Mouse (Mus musculus): ENCODE measurements around the gene Edn3. TPM values are rescaled to one million over a fixed set of nuclear protein-coding genes. Genes with fewer than 3 reads are reported as not detected.
A peak's percentile ranks its signal among the peaks of the same experiment; 100 is the strongest.

Gene Edn3
- 16.0 and 17.1 TPM in 2 replicates for polyA plus RNA-seq (2015; fragmentation: Nextera tagmentation; extraction: Ambion mirVana)

DNA sequence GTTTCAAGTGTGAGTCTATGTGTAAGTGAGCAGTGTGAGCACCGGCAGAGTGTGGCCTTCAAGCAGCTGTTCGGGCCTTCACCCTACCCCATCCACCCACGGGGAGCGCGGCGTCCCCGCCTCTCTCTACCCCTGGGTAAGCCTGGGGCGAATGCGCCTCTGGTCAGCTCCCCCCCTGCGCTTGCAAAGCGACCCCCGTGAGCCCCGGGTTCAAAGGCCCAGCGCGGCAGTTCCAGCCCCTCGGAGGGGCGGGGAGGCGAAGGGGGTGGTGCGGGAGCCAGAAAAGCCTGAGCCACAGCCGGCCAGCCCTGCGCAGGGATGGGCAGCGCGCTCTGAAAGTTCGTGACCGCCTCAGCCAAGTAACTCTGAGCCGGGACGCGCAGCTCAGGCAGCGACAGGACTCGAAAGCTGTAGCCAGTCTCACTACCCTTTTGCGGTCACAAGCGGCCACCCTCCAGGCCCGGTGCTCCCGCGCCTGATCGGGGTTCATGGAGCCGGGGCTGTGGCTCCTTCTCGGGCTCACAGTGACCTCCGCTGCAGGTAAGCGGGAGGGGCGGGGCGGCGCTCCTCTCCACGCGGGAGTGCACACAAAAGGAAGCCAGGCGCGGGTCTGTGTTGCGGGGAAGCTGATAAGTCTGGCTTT, at the start of gene Edn3:
Edn3 (plus strand) TSS at position 141 of the 643 bp plus-strand sequence.
- peak; percentile 66 for ATAC-seq (ENCODE audit: insufficient read depth, low FRiP score, low read depth)
- Histone ChIP-seq H3K4me2 (peak within 1 kb of the TSS; percentile 95), H3K36me3 (no peaks in the 10 kb centered on the region), H3K4me3 (replicated peaks) (peak within 1 kb of the TSS; percentile 60), H3K4me1 (peaks cover 13% of the 10 kb centered on the region; the same call in 1 of the 2 replicates), H3K27ac (peak within 1 kb of the TSS; percentile 54), H3K9ac (peak within 1 kb of the TSS; percentile 17), H3K9me3 (no peaks in the 10 kb centered on the region), H3K27me3 (replicated peaks) (no peaks in the 10 kb centered on the region)
- under 1% methylated on average over 48 of the region's 48 CpGs for WGBS

DNA sequence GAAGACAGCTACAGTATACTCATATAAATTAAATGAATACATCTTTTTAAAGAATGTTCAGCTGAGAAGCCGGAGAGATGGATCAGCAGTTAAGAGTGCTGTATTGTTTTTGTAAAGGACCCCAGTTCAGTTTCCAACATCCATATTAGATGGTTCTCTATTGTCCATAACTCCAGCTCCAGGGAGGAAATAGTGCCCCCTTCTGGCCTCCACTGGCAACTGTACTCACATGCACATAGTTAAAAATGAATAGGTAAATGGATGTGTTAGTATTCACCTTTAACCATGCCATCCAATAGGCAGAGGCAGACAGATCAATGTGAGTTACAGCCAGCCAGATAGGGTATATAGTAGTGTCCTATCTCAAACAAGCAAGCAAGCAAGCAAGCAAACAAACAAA, 48.4 kb upstream of the Edn3 start:
- Histone ChIP-seq H3K9me3 (no peaks in the 10 kb centered on the region), H3K36me3 (no peaks in the 10 kb centered on the region), H3K4me2 (no peak overlapping the region), H3K4me3 (replicated peaks) (no peak overlapping the region), H3K27ac (no peak overlapping the region), H3K4me1 (no peaks in the 10 kb centered on the region), H3K27me3 (replicated peaks) (no peaks in the 10 kb centered on the region), H3K9ac (no peak overlapping the region)
- 97% methylated on average over 1 of the region's 1 CpGs for WGBS
- ATAC-seq (ENCODE audit: insufficient read depth, low FRiP score, low read depth): no peak

DNA sequence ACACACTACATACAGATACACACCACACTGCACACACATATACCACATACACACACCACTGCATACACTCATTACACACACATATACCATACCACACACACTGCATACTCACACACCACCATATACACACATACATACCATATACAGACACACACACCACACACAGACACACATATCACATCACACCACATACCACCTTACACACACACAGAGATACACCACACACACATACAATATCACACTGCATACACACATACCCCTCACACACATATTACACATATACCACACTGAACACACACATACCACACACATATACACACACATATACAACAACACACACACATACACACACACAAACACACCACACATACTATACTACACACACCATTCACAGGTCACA, 44.5 kb upstream of the Edn3 start:
- ATAC-seq (ENCODE audit: insufficient read depth, low FRiP score, low read depth): no peak
- H3K27me3 ChIP-seq (replicated peaks): no peaks in the 10 kb centered on the region
- H3K4me1 ChIP-seq: no peaks in the 10 kb centered on the region
- no peaks in the 10 kb centered on the region for H3K36me3 ChIP-seq
- no peak overlapping the region for H3K4me2 ChIP-seq
- H3K9me3 ChIP-seq: no peaks in the 10 kb centered on the region
- H3K9ac ChIP-seq: no peak overlapping the region
- H3K4me3 ChIP-seq (replicated peaks): no peak overlapping the region
- H3K27ac ChIP-seq: no peak overlapping the region

DNA sequence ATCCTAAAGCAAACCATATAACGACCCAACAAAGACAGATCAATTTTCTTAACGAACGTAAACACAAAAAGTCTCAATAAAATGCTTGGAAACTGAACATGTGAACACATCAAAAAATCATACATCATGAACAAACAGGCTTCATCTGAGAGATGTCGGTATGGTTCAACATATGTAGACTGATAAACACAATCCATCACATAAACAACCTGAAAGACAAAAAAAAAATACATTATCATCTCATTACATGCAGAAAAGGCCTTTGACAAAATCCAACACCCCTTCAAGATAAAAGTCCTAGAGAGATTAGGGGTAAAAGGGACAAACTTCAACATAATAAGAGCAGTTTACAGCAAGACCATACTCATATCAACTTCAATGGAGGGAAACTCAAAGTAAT, 42.6 kb upstream of the Edn3 start:
- 87% methylated on average over 4 of the region's 4 CpGs for WGBS
- Histone ChIP-seq H3K4me1 (no peaks in the 10 kb centered on the region), H3K4me3 (replicated peaks) (no peak overlapping the region), H3K27me3 (replicated peaks) (no peaks in the 10 kb centered on the region), H3K9ac (no peak overlapping the region), H3K36me3 (no peaks in the 10 kb centered on the region), H3K4me2 (no peak overlapping the region), H3K27ac (no peak overlapping the region), H3K9me3 (no peaks in the 10 kb centered on the region)
- ATAC-seq (ENCODE audit: insufficient read depth, low FRiP score, low read depth): no peak

DNA sequence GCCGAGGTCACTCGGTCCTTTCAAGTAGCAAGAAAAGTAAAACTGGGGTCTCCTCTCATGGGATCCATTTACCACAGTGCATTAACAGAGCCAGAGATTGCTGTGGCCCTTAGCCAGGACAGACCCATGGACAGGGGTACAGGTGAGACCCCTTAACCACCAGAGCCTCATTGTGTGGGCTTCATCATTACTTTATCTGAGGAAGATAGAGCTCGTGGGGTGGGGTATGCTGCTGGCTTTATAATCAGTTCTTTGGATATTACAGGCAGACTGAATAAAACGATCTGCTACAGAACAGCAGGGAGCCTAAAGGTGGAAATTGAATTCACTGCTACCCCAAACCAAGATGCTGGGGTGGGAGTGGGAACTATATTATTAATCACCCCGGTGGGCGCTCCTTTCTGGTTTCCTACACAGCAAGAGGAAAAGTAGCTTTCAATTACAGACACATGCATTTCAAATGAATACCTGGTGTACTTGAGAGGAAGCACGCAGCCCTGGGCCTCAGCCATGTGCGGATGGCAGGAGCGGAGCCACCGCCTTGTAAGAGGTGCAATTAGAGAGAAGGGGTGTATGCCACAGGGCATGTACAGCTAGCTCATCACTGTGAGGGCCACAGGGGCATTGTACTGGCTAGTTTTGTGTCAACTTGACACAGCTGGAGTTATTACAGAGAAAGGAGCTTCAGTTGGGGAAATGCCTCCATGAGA, 33.1 kb upstream of the Edn3 start:
- Histone ChIP-seq H3K27me3 (replicated peaks) (no peaks in the 10 kb centered on the region), H3K9ac (no peak overlapping the region), H3K4me3 (replicated peaks) (no peak overlapping the region), H3K9me3 (no peaks in the 10 kb centered on the region), H3K4me2 (no peak overlapping the region), H3K4me1 (no peaks in the 10 kb centered on the region), H3K36me3 (no peaks in the 10 kb centered on the region), H3K27ac (no peak overlapping the region)
- WGBS: 89% methylated on average over 10 of the region's 10 CpGs
- no peak for ATAC-seq (ENCODE audit: insufficient read depth, low FRiP score, low read depth)

DNA sequence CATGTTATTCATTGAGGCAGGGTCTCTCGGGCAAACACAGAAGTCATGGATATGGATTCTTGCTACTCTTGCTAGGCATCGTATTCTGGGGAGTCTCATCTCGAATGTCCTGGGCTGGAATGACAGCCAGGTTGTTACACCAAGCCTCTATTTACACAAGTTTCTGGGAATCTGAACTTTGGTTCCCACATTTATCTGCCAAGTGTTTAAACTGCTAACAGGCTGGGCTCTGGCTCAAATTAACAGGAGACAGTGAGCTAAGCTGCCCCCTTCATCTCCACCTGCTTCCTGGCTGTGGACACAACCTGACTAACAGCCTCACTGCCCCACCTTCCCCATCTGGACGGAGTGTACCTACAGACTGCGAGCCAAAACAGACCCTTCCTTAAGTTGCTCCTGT, 28.5 kb upstream of the Edn3 start:
- no peak for ATAC-seq (ENCODE audit: insufficient read depth, low FRiP score, low read depth)
- H3K36me3 ChIP-seq: no peaks in the 10 kb centered on the region
- H3K27ac ChIP-seq: no peak overlapping the region
- no peaks in the 10 kb centered on the region for H3K27me3 ChIP-seq (replicated peaks)
- no peak overlapping the region for H3K4me2 ChIP-seq
- H3K9me3 ChIP-seq: no peaks in the 10 kb centered on the region
- no peaks in the 10 kb centered on the region for H3K4me1 ChIP-seq
- H3K4me3 ChIP-seq (replicated peaks): no peak overlapping the region
- no peak overlapping the region for H3K9ac ChIP-seq
- WGBS: 61% methylated on average over 5 of the region's 5 CpGs

DNA sequence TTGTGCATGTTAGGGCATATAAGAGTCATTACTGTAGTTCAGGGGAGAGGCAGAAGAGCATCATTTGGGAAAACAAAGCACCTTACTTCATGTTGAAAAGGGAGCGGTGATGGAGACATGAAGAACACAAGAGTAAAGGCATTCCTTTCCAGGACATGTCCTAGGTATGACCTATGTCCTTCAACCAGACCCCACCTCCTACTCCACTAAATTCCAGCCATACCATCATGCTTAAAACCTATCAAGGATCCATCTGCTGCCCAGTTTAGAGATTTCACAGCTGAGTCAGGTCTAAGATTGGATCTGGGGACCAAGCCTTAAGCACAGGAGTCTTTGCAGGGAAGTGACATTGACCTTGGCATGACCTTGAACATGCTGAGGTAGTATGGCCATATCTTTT, 25.1 kb upstream of the Edn3 start:
- 94% methylated on average over 1 of the region's 1 CpGs for WGBS
- Histone ChIP-seq H3K9ac (no peak overlapping the region), H3K36me3 (no peaks in the 10 kb centered on the region), H3K4me3 (replicated peaks) (no peak overlapping the region), H3K4me1 (no peaks in the 10 kb centered on the region), H3K9me3 (no peaks in the 10 kb centered on the region), H3K27ac (no peak overlapping the region), H3K4me2 (no peak overlapping the region), H3K27me3 (replicated peaks) (no peaks in the 10 kb centered on the region)
- ATAC-seq (ENCODE audit: insufficient read depth, low FRiP score, low read depth): no peak

DNA sequence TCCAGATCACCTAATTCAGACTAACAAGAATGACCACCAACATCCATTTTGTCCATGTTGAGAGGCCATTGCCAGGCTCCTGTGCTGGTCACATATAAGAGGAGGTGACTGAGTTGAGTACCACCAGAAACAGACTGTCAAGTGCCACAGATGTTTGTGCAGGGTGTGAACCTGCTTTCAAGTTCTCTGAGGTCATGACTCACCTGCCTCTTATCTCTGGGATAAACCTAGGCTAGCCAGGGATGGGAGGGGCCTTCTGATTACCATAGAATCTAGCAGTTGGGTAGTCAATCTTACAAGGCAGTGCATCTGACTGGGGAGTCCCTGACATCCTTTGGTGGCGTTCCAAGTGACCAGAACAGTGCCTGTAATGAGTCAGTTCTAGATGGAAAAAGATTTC, 13.2 kb upstream of the Edn3 start:
- Histone ChIP-seq H3K27me3 (replicated peaks) (no peaks in the 10 kb centered on the region), H3K4me2 (no peak overlapping the region), H3K27ac (no peak overlapping the region), H3K9me3 (no peaks in the 10 kb centered on the region), H3K9ac (no peak overlapping the region), H3K4me1 (no peaks in the 10 kb centered on the region), H3K36me3 (no peaks in the 10 kb centered on the region), H3K4me3 (replicated peaks) (no peak overlapping the region)
- WGBS: 67% methylated on average over 1 of the region's 1 CpGs
- ATAC-seq (ENCODE audit: insufficient read depth, low FRiP score, low read depth): peak; percentile 72

DNA sequence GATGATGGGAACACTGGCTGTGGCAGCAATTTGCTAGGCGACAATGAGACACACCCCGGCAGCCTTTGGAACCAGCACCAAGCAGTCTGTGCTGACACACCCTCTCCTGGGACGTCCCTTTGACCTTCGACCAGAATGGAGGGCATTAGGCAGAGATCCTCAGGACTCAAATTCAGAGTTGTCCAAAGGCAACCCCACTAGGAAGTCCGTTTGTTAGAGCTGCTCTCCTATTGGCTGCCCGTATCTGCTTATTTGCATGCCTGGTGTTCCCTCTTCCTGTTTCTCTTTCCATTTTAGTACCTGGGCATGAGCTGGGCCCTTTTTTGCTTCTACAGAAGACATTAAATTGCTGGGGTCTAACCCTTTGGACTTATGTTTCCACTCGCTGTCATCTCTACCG, 12.0 kb upstream of the Edn3 start:
- H3K4me2 ChIP-seq: no peak overlapping the region
- H3K27ac ChIP-seq: no peak overlapping the region
- H3K4me3 ChIP-seq (replicated peaks): no peak overlapping the region
- H3K9ac ChIP-seq: no peak overlapping the region
- H3K27me3 ChIP-seq (replicated peaks): no peaks in the 10 kb centered on the region
- ATAC-seq (ENCODE audit: insufficient read depth, low FRiP score, low read depth): 0 out of 2 replicates have a peak, but pooled peaks have one; percentile 54
- no peaks in the 10 kb centered on the region for H3K36me3 ChIP-seq
- 0 out of 2 replicates have a peak, but pooled peaks cover 2% of the 10 kb centered on the region for H3K4me1 ChIP-seq
- no peaks in the 10 kb centered on the region for H3K9me3 ChIP-seq
- 64% methylated on average over 8 of the region's 8 CpGs for WGBS

DNA sequence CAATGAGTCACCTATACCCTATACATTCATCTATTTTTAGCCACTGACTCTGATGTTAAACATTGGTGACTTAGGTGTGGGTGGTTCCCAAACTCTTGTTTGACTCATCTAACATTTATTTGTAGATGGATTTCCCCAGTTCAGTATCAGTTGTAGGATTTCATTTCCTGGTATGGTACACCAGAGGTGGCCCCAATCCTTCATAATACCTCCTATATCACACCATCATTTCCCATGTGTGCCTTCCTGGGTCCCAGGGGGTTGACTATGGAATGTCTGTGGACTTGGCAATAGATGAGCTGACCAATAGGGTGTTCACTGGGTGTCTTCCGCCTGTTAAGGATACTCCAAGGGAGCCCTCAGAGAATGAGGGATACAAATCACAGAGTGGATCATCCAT, 7.2 kb upstream of the Edn3 start:
- Histone ChIP-seq H3K27me3 (replicated peaks) (no peaks in the 10 kb centered on the region), H3K27ac (no peak overlapping the region), H3K36me3 (no peaks in the 10 kb centered on the region), H3K4me2 (no peak overlapping the region), H3K9ac (no peak overlapping the region), H3K4me1 (0 out of 2 replicates have a peak, but pooled peaks cover 3% of the 10 kb centered on the region), H3K9me3 (no peaks in the 10 kb centered on the region), H3K4me3 (replicated peaks) (no peak overlapping the region)
- WGBS: 92% methylated on average over 1 of the region's 1 CpGs
- no peak for ATAC-seq (ENCODE audit: insufficient read depth, low FRiP score, low read depth)

DNA sequence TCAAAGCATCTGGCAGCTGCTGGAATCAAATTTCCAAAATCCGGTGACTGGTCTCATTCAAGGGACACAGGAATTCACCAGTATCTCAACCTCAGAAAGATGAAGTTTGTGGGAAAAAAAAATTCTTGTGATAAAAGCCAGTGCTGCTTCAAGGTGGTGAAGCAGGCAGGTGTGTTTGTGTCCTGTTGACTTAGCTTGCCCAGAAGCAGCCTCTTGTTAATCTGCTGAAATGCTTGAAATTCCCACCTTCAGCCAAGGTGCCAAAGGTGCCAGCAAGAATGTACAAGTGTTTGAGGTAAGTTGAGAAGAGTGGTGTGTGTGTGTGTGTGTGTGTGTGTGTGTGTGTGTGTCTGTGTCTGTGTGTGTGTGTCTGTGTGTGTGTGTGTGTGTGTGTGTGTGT, 6.2 kb upstream of the Edn3 start:
- no peak overlapping the region for H3K27ac ChIP-seq
- 0 out of 2 replicates have a peak, but pooled peaks cover 3% of the 10 kb centered on the region for H3K4me1 ChIP-seq

DNA sequence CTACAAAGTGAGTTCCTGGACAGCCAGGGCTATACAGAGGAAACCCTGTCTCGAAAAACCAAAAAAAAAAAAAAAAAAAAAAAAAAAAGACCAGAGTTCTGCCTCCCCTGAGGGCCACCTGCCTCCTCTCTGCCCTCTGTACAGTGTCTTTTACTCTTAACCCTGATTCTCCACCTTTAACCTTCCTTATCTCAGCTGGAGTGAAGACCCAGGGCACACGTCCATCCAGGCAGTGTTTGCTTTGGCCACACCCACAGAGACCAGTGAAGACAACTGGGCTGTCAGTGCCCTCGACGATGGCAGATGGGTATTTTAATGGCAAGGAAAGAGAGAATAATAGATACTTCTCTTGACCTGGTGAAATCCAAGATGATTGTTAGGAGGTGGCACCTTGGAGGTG, 1.2 kb upstream of the Edn3 start:
- no peaks in the 10 kb centered on the region for H3K27me3 ChIP-seq (replicated peaks)
- no peak for ATAC-seq (ENCODE audit: insufficient read depth, low FRiP score, low read depth)
- no peak overlapping the region for H3K4me3 ChIP-seq (replicated peaks)
- no peaks in the 10 kb centered on the region for H3K9me3 ChIP-seq
- 60% methylated on average over 4 of the region's 4 CpGs for WGBS
- H3K4me1 ChIP-seq: peaks cover 13% of the 10 kb centered on the region; the same call in 1 of the 2 replicates
- no peak overlapping the region for H3K27ac ChIP-seq
- no peak overlapping the region for H3K9ac ChIP-seq
- no peak overlapping the region for H3K4me2 ChIP-seq
- no peaks in the 10 kb centered on the region for H3K36me3 ChIP-seq

More for the DNA sequence above, 6.2 kb upstream of the Edn3 start:
- Histone ChIP-seq H3K9ac (no peak overlapping the region), H3K4me3 (replicated peaks) (no peak overlapping the region), H3K36me3 (no peaks in the 10 kb centered on the region), H3K9me3 (no peaks in the 10 kb centered on the region), H3K4me2 (no peak overlapping the region), H3K27me3 (replicated peaks) (no peaks in the 10 kb centered on the region)
- ATAC-seq (ENCODE audit: insufficient read depth, low FRiP score, low read depth): no peak
- 56% methylated on average over 1 of the region's 1 CpGs for WGBS

All from stomach, embryonic 15.5 days (tissue).